Mouse (Mus musculus): ENCODE results near the gene 1700003H04Rik. TPM values are rescaled to one million over a fixed set of nuclear protein-coding genes. Genes with fewer than 3 reads are reported as not detected.

1700003H04Rik gene
- not detected in 2 replicates for polyA plus RNA-seq (2012; ENCODE audit: insufficient read depth, insufficient read length, low replicate concordance, missing spikeins)

GRCm38 (mm10) chr3:124581001-124581400 is at the start of gene 1700003H04Rik:
Gene 1700003H04Rik, minus strand, starts transcription at chr3:124581101.
- H3K4me1 ChIP-seq (ENCODE audit: control insufficient read depth, insufficient read depth, low read length), result no peaks in the 10 kb centered on the region
- H3K27ac ChIP-seq (ENCODE audit: insufficient read depth, low read depth, low read length), result no peak within 1 kb of the TSS
- no peak within 1 kb of the TSS for H3K4me3 ChIP-seq (ENCODE audit: insufficient read depth, low read depth, low read length)
- TF ChIP-seq POLR2A (IDR thresholded peaks at IDR 0.05; ENCODE audit: insufficient read depth, low read depth, low read length) (no peak), CTCF (IDR thresholded peaks at IDR 0.05; ENCODE audit: insufficient read depth, low read depth, low read length) (no peak)

DNA sequence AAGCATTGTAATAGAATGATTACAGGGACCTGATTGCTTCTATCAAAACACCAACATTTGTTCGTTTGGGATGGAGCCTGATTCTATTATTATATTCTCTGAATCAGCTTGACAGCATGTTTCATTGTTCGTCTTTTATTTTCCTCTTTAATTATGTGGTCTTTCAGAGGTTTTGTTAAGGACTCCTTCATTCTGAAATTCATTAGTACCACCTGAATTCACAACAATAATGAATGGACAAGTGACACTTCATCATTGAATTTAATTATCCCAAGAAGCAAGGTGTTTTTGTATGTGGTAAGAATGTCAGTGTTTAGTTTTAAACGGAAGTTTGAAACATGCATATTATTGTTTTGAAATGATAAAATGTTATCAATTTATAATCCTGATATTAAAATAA is 42.1 kb upstream of the 1700003H04Rik start:
- no peak for TF ChIP-seq CTCF (IDR thresholded peaks at IDR 0.05; ENCODE audit: insufficient read depth, low read depth, low read length)
- TF ChIP-seq POLR2A (IDR thresholded peaks at IDR 0.05; ENCODE audit: insufficient read depth, low read depth, low read length), result no peak
- Histone ChIP-seq H3K4me3 (ENCODE audit: insufficient read depth, low read depth, low read length) (no peak overlapping the region), H3K27ac (ENCODE audit: insufficient read depth, low read depth, low read length) (no peak overlapping the region), H3K4me1 (ENCODE audit: control insufficient read depth, insufficient read depth, low read length) (no peaks in the 10 kb centered on the region)
- WGBS, result 26% methylated on average over 3 of the region's 3 CpGs

DNA sequence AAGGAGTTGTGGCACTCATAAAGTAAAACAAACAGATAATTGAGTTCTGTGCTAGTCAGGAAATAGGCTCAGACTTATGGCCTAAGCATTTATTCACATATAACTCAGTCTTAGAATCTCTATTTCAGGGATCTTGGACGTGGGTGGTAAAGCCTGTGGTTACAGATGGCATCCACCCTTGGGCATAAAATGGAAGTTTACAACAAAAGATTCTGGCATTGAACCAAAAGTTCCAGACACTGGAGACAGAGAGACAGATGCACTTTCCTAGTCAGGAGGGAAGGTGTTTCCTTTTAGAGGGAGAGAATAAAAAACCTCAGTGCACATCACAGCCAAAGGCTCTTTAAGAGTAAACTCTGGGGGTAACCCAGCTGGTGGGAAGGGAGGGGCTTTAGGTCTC is 32.4 kb upstream of the 1700003H04Rik start:
- 50% methylated on average over 1 of the region's 1 CpGs for whole genome bisulfite sequencing
- Histone ChIP-seq H3K4me3 (ENCODE audit: insufficient read depth, low read depth, low read length) (no peak overlapping the region), H3K27ac (ENCODE audit: insufficient read depth, low read depth, low read length) (no peak overlapping the region), H3K4me1 (ENCODE audit: control insufficient read depth, insufficient read depth, low read length) (no peaks in the 10 kb centered on the region)
- no peak for TF ChIP-seq POLR2A (IDR thresholded peaks at IDR 0.05; ENCODE audit: insufficient read depth, low read depth, low read length)
- no peak for TF ChIP-seq CTCF (IDR thresholded peaks at IDR 0.05; ENCODE audit: insufficient read depth, low read depth, low read length)

- Histone ChIP-seq H3K27ac (ENCODE audit: insufficient read depth, low read depth, low read length) (no peak overlapping the region), H3K4me1 (ENCODE audit: control insufficient read depth, insufficient read depth, low read length) (no peaks in the 10 kb centered on the region), H3K4me3 (ENCODE audit: insufficient read depth, low read depth, low read length) (no peak overlapping the region)
- TF ChIP-seq CTCF (IDR thresholded peaks at IDR 0.05; ENCODE audit: insufficient read depth, low read depth, low read length), result no peak
- no peak for TF ChIP-seq POLR2A (IDR thresholded peaks at IDR 0.05; ENCODE audit: insufficient read depth, low read depth, low read length)
Observed at GRCm38 (mm10) chr3:124609956-124610355, 29.1 kb upstream of the 1700003H04Rik start.

DNA sequence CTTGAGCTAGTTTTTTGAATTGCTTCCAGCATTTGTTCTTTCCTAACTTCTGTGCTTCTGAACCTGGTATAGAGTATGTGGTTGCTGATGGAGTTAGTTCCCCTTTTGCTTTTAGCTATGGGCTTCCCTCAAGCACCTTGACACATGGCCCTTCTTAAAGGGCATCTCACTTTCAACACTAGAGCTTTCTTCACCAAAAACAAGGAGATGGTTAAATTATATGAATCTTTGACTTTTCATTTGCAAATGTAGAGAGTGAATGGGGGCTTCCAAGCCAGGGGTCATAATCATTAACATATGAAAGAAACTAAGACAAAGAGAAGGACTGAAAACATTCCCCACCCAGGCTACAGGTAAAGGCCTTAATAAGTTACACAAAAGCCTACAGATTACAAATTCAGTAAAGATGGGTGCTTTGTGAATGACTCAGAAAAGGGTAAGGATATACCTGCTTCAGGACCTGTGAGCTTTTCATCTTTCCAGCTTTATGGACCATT is 25.2 kb upstream of the 1700003H04Rik start:
- Histone ChIP-seq H3K4me1 (ENCODE audit: control insufficient read depth, insufficient read depth, low read length) (no peaks in the 10 kb centered on the region), H3K4me3 (ENCODE audit: insufficient read depth, low read depth, low read length) (no peak overlapping the region), H3K27ac (ENCODE audit: insufficient read depth, low read depth, low read length) (no peak overlapping the region)
- no peak for TF ChIP-seq CTCF (IDR thresholded peaks at IDR 0.05; ENCODE audit: insufficient read depth, low read depth, low read length)
- TF ChIP-seq POLR2A (IDR thresholded peaks at IDR 0.05; ENCODE audit: insufficient read depth, low read depth, low read length), result no peak

GRCm38 (mm10) chr3:124605518-124605917 is 24.6 kb upstream of the 1700003H04Rik start:
- Histone ChIP-seq H3K4me3 (ENCODE audit: insufficient read depth, low read depth, low read length) (no peak overlapping the region), H3K27ac (ENCODE audit: insufficient read depth, low read depth, low read length) (no peak overlapping the region), H3K4me1 (ENCODE audit: control insufficient read depth, insufficient read depth, low read length) (no peaks in the 10 kb centered on the region)
- TF ChIP-seq CTCF (IDR thresholded peaks at IDR 0.05; ENCODE audit: insufficient read depth, low read depth, low read length) (no peak), POLR2A (IDR thresholded peaks at IDR 0.05; ENCODE audit: insufficient read depth, low read depth, low read length) (no peak)
- 86% methylated on average over 1 of the region's 1 CpGs for WGBS

DNA sequence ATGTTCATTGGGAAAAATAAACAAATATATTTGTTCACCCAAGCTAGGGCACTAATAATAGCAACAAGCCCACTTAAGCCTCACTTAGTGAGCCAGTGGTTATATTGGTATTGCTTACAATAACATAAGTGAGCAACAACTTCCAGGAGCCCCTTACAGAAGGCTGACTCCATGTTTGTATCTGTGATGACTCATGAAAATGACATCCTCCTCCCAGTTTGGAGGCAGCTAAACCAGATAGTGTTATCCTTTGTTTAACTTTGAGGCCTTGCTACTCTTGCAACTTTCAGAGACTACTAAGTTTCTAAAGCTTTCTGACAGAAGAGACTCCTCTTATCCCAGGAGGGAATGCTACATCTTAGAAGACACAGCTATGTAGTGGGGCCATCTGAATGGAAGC is 16.9 kb upstream of the 1700003H04Rik start:
- TF ChIP-seq CTCF (IDR thresholded peaks at IDR 0.05; ENCODE audit: insufficient read depth, low read depth, low read length), result no peak
- no peak for TF ChIP-seq POLR2A (IDR thresholded peaks at IDR 0.05; ENCODE audit: insufficient read depth, low read depth, low read length)
- Histone ChIP-seq H3K4me3 (ENCODE audit: insufficient read depth, low read depth, low read length) (no peak overlapping the region), H3K4me1 (ENCODE audit: control insufficient read depth, insufficient read depth, low read length) (no peaks in the 10 kb centered on the region), H3K27ac (ENCODE audit: insufficient read depth, low read depth, low read length) (no peak overlapping the region)

DNA sequence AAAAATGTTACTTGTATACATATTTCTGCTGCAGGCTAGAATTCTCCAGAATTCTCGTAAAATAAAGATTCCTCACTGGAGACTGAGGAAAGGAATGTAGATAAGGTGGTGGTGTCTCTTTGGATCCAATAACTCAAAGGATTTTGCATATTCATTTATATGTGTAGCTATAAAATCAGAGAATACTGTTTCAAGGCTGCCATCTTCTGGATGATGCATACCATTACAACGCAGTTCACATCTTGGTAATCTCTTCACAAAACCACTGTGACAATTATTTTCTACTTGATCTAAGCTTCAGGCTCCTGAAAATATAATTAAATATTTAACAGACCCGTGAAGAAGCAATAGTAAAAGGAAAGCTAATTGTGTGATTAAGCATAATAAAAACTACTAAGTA is 6.6 kb upstream of the 1700003H04Rik start:
- no peak overlapping the region for H3K27ac ChIP-seq (ENCODE audit: insufficient read depth, low read depth, low read length)
- H3K4me3 ChIP-seq (ENCODE audit: insufficient read depth, low read depth, low read length), result no peak overlapping the region
- 9% methylated on average over 3 of the region's 3 CpGs for WGBS
- no peaks in the 10 kb centered on the region for H3K4me1 ChIP-seq (ENCODE audit: control insufficient read depth, insufficient read depth, low read length)
- TF ChIP-seq CTCF (IDR thresholded peaks at IDR 0.05; ENCODE audit: insufficient read depth, low read depth, low read length), result no peak
- TF ChIP-seq POLR2A (IDR thresholded peaks at IDR 0.05; ENCODE audit: insufficient read depth, low read depth, low read length), result no peak

- Histone ChIP-seq H3K27ac (ENCODE audit: insufficient read depth, low read depth, low read length) (no peak overlapping the region), H3K4me1 (ENCODE audit: control insufficient read depth, insufficient read depth, low read length) (no peaks in the 10 kb centered on the region), H3K4me3 (ENCODE audit: insufficient read depth, low read depth, low read length) (no peak overlapping the region)
- TF ChIP-seq CTCF (IDR thresholded peaks at IDR 0.05; ENCODE audit: insufficient read depth, low read depth, low read length) (no peak), POLR2A (IDR thresholded peaks at IDR 0.05; ENCODE audit: insufficient read depth, low read depth, low read length) (no peak)
- WGBS, result 93% methylated on average over 2 of the region's 2 CpGs
Observed at GRCm38 (mm10) chr3:124585761-124586160, 4.9 kb upstream of the 1700003H04Rik start.

DNA sequence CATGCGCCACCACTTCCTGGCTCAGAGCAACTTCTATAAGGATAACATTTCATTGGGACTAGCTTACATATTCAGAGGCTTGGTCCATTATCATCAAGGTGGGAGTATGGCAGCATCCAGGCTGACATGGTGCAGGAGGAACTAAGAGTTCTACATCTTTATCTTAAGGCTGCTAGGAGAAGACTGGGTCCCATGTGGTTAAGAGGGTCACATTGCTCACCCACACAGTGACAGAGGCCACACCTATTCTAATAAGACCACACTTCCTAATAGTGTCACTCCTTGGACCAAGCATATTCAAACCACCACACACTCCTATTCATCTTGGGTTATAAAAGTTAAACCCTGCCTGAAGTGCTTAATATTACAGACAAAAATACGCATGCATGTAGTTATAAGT is 23.6 kb downstream of the 1700003H04Rik start:
- H3K4me3 ChIP-seq (ENCODE audit: insufficient read depth, low read depth, low read length), result no peak overlapping the region
- no peak for TF ChIP-seq CTCF (IDR thresholded peaks at IDR 0.05; ENCODE audit: insufficient read depth, low read depth, low read length)
- no peak for TF ChIP-seq POLR2A (IDR thresholded peaks at IDR 0.05; ENCODE audit: insufficient read depth, low read depth, low read length)
- 95% methylated on average over 2 of the region's 2 CpGs for WGBS
- no peak overlapping the region for H3K27ac ChIP-seq (ENCODE audit: insufficient read depth, low read depth, low read length)
- H3K4me1 ChIP-seq (ENCODE audit: control insufficient read depth, insufficient read depth, low read length), result no peaks in the 10 kb centered on the region

Data from olfactory bulb, adult 2 months (tissue).